Mouse (Mus musculus): Measurements from ENCODE around the gene Eef1akmt3.

DNA sequence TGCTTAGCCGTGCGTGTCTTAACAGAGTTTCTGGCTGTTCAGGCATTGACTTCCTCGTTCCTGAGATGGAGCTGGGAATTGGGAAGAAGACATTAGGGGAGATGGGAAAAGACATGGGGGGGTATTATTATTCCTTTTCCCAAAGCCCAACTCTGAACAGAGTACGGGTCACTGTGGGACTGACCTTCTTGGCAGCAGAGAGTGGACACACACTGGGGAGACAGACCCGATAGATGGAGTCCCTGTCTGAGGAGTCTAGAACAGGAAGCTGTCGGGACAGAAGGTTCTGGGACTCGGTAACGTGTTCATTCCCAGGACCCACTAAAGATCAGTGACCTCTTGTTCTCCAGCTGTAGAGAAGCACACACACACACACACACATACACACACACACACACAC lies 34.3 kb upstream of the Eef1akmt3 start:
- TF ChIP-seq CTCF (IDR thresholded peaks at IDR 0.05; ENCODE audit: insufficient read depth, low read length) (no peak), POLR2A (IDR thresholded peaks at IDR 0.05; ENCODE audit: borderline replicate concordance, extremely low read depth, low read depth, low read length) (no peak)

Measured in lung, adult 2 months (tissue).